Comparison of ENCODE assay signal across 13 mouse cellular contexts in genomic region chr9:41586966-41587570, GRCm38 (mm10).
DNase-seq lines count a peak whose midpoint lies in the region; ATAC-seq lines count a peak whose summit lies in the region.
"Had no signal": no experiment of that assay in that cellular context is flagged by ENCODE, and none has a peak within 500 bp of the region (broad histone marks: within the 10 kb centered on the region; RNA-seq: fewer than 3 reads in every experiment).

No protein-coding gene starts in this region.

- peak overlapping the region; percentile 40 for H3K4me3 ChIP-seq in limb, embryonic 12.5 days (replicated peaks)
- H3K4me3 ChIP-seq in limb, embryonic 10.5 days = no peak overlapping the region
- peak overlapping the region; percentile 53 for H3K4me3 ChIP-seq in forebrain, embryonic 16.5 days (replicated peaks; ENCODE audit: low read length)
- peak overlapping the region; percentile 3; the same call in 1 of the 2 replicates for H3K4me3 ChIP-seq in midbrain, embryonic 11.5 days (ENCODE audit: low read depth, low read length)
- H3K4me3 ChIP-seq: liver, embryonic 12.5 days had no signal

- WGBS in limb, embryonic 12.5 days = 84% methylated on average over 4 of the region's 4 CpGs
- WGBS in limb, embryonic 10.5 days = 91% methylated on average over 4 of the region's 4 CpGs
- WGBS in forebrain, embryonic 16.5 days = 20% methylated on average over 4 of the region's 4 CpGs
- 78% methylated on average over 4 of the region's 4 CpGs for WGBS in midbrain, embryonic 11.5 days

- peaks cover 62% of the 10 kb centered on the region for H3K36me3 ChIP-seq in limb, embryonic 12.5 days
- H3K36me3 ChIP-seq in limb, embryonic 10.5 days = peaks cover 67% of the 10 kb centered on the region
- H3K36me3 ChIP-seq in forebrain, embryonic 16.5 days (ENCODE audit: control insufficient read depth, insufficient read depth) = peaks cover 17% of the 10 kb centered on the region
- peaks cover 31% of the 10 kb centered on the region for H3K36me3 ChIP-seq in midbrain, embryonic 11.5 days (ENCODE audit: control insufficient read depth, insufficient read depth, low read length)

- peaks cover 34% of the 10 kb centered on the region for H3K4me1 ChIP-seq in limb, embryonic 12.5 days (replicated peaks)
- peaks cover 15% of the 10 kb centered on the region for H3K4me1 ChIP-seq in limb, embryonic 10.5 days
- H3K4me1 ChIP-seq in forebrain, embryonic 16.5 days (replicated peaks; ENCODE audit: control insufficient read depth, insufficient read depth, low read length) = peaks cover 38% of the 10 kb centered on the region
- peaks cover 34% of the 10 kb centered on the region for H3K4me1 ChIP-seq in midbrain, embryonic 11.5 days (ENCODE audit: control insufficient read depth, insufficient read depth, low read length)
- H3K4me1 ChIP-seq: liver, embryonic 12.5 days had no signal

- H3K27me3 ChIP-seq in limb, embryonic 12.5 days = no peaks in the 10 kb centered on the region
- H3K27me3 ChIP-seq in limb, embryonic 10.5 days (ENCODE audit: low read depth, poor library complexity, severe bottlenecking) = no peaks in the 10 kb centered on the region
- H3K27me3 ChIP-seq in forebrain, embryonic 16.5 days (replicated peaks; ENCODE audit: control insufficient read depth, insufficient read depth, low read length) = no peaks in the 10 kb centered on the region
- no peaks in the 10 kb centered on the region for H3K27me3 ChIP-seq in midbrain, embryonic 11.5 days (ENCODE audit: control insufficient read depth, insufficient read depth, low read length)

- intact Hi-C loops in left cerebral cortex, postnatal 25 days (cut with DNase I) = no loop called here
- intact Hi-C loops in heart, postnatal 36 days (cut with DNase I) = no loop called here

- no peaks in the 10 kb centered on the region for H3K9me3 ChIP-seq in limb, embryonic 12.5 days
- H3K9me3 ChIP-seq in limb, embryonic 10.5 days (replicated peaks) = no peaks in the 10 kb centered on the region
- no peaks in the 10 kb centered on the region for H3K9me3 ChIP-seq in forebrain, embryonic 16.5 days (ENCODE audit: control insufficient read depth, low read length)
- H3K9me3 ChIP-seq in midbrain, embryonic 11.5 days (ENCODE audit: control insufficient read depth, low read length) = no peaks in the 10 kb centered on the region
- H3K9me3 ChIP-seq: liver, embryonic 12.5 days had no signal

- no peak overlapping the region; the same call in 1 of the 2 replicates for H3K9ac ChIP-seq in limb, embryonic 12.5 days (replicated peaks)
- H3K9ac ChIP-seq in forebrain, embryonic 16.5 days (replicated peaks; ENCODE audit: low read depth, low read length) = peak overlapping the region; percentile 90
- peak overlapping the region; percentile 76; the same call in 1 of the 2 replicates for H3K9ac ChIP-seq in midbrain, embryonic 11.5 days (ENCODE audit: low read length)
- H3K9ac ChIP-seq: liver, embryonic 12.5 days had no signal

- no peak for DNase-seq in limb, embryonic 10.5 days (ENCODE audit: low spot score)
- DNase-seq in midbrain, embryonic 11.5 days (ENCODE audit: low spot score, missing footprints) = no peak
- DNase-seq in left cerebral cortex, postnatal 25 days (ENCODE audit: low spot score in 2 of 2) = no peak
- DNase-seq in heart, postnatal 36 days = no peak
- no peak for DNase-seq in cerebellum, adult 9-10 months
- DNase-seq in adrenal gland, adult 2 months = no peak
- DNase-seq: adrenal gland, postnatal 25 days; cerebellum, postnatal 25 days; right cerebral cortex, postnatal 14 days; thymus, postnatal 4 days had no signal

- ATAC-seq in limb, embryonic 12.5 days (ENCODE audit: insufficient number of reproducible peaks, insufficient read depth, low FRiP score, low TSS enrichment, low read depth) = no peak
- ATAC-seq in forebrain, embryonic 16.5 days = no peak
- no peak for ATAC-seq in midbrain, embryonic 11.5 days (ENCODE audit: low FRiP score)
- ATAC-seq: liver, embryonic 12.5 days had no signal

- H3K4me2 ChIP-seq in limb, embryonic 12.5 days = peak overlapping the region; percentile 73
- peak overlapping the region; percentile 81 for H3K4me2 ChIP-seq in forebrain, embryonic 16.5 days (ENCODE audit: low read length)
- peak overlapping the region; percentile 57 for H3K4me2 ChIP-seq in midbrain, embryonic 11.5 days
- H3K4me2 ChIP-seq: liver, embryonic 12.5 days had no signal

- H3K27ac ChIP-seq in limb, embryonic 12.5 days = peak overlapping the region; percentile 87
- H3K27ac ChIP-seq in limb, embryonic 10.5 days = no peak overlapping the region
- H3K27ac ChIP-seq in forebrain, embryonic 16.5 days (ENCODE audit: low read length) = peak overlapping the region; percentile 100
- H3K27ac ChIP-seq in midbrain, embryonic 11.5 days (ENCODE audit: low read depth, low read length) = no peak overlapping the region; the same call in none of the 2 replicates
- H3K27ac ChIP-seq: liver, embryonic 12.5 days had no signal

Comparison
In these comparisons a context has a peak if more than half of its experiments do, and no peak if none do; other contexts are left out.
1. H3K27ac ChIP-seq: peak in limb, embryonic 12.5 days (single experiment) and forebrain, embryonic 16.5 days (single experiment); none in limb, embryonic 10.5 days (single experiment) and midbrain, embryonic 11.5 days (single experiment).
2. Peak in every context shown above with its lines, with median percentiles within 50 percentile points of each other: H3K4me2 ChIP-seq.